Mouse (Mus musculus) common myeloid progenitor, adult 5-6 weeks (primary cell): ENCODE results near the gene Hs3st6. TPM values are rescaled to one million over a fixed set of nuclear protein-coding genes. Genes with fewer than 3 reads are reported as not detected.
A peak's percentile ranks its signal among the peaks of the same experiment; 100 is the strongest.

Source experiments
- ATAC-seq: replicated peaks from 2 replicates; pipeline ENCODE4 v1.8.0; 2016; ENCODE audit warnings: low read depth, mild to moderate bottlenecking, moderate TSS enrichment, inconsistent platforms; ENCODE audit not compliant: poor library complexity, severe bottlenecking
- total RNA-seq: library from RNA; stranded (forward); fragments of 200-1000, 187-1606 nt; gene quantifications from 2 replicates; pipeline ENCODE4 v1.2.3, GENCODE M21; 2017

The Hs3st6 gene
- total RNA-seq, 1 experiment from 2014 or later = not detected

- no peak for ATAC-seq
Measured at GRCm38 (mm10) chr17:24765016-24765905, 12.5 kb downstream of the Hs3st6 start.

DNA sequence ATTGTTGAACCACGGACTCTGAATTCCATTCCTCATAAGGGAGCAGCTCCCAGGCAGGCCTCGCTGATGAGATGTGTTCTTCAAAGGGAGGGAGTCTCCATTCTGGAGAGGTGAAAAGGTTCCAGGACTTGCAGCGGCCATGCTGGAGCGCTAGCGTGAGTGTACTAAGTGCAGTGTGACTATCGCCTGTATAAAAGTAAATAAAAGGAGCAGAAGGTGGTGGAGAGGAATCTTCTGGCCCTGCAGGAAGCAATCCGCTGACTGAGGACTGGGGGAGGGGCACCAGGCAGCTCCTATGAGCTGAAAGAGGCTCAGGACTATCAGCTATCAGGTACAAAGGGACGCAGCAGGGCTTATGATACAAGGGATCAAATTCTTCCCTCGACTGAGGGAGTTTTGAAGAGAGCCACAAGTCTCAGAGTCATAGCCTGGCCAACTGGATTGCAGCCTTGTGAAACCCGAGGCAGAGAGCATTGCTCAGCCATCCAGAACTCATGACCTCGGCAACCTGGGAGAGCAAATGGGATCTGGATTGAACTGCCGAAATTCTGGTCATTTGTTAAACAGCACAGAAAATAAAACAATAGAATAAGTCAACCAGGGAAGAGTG, 13.6 kb downstream of the Hs3st6 start:
- ATAC-seq = no peak

DNA sequence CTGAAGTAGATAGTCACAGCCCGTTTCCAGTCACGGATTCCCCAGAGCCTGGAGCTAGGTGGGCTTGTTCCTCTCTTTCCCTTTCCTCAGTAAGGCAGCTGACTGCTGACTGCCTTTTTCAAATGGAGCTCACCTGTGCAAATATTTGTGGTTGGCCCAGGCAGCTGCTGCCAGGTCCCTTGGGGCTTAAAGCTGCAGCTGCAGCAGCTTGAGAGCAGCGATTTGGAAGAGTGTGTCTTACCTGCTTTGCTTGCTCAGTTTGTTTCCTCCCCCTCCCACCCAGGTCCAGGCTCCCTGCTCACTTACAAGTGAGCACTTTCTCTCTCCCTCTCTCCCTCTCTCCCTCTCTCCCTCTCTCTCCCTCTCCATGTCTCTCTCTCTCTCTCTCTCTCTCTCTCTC, 16.4 kb downstream of the Hs3st6 start:
- ATAC-seq = no peak

GRCm38 (mm10) chr17:24773241-24773640, 20.5 kb downstream of the Hs3st6 start:
- ATAC-seq = no peak

GRCm38 (mm10) chr17:24775173-24775572, 22.4 kb downstream of the Hs3st6 start:
- no peak for ATAC-seq

- ATAC-seq = no peak
Measured at GRCm38 (mm10) chr17:24777073-24777472, 24.3 kb downstream of the Hs3st6 start.

- ATAC-seq = 0 out of 2 replicates have a peak, but pooled peaks have one; percentile 15
Measured at GRCm38 (mm10) chr17:24780821-24781220, 28.0 kb downstream of the Hs3st6 start.

- ATAC-seq = no peak
Measured at GRCm38 (mm10) chr17:24792190-24792589, 39.4 kb downstream of the Hs3st6 start.

DNA sequence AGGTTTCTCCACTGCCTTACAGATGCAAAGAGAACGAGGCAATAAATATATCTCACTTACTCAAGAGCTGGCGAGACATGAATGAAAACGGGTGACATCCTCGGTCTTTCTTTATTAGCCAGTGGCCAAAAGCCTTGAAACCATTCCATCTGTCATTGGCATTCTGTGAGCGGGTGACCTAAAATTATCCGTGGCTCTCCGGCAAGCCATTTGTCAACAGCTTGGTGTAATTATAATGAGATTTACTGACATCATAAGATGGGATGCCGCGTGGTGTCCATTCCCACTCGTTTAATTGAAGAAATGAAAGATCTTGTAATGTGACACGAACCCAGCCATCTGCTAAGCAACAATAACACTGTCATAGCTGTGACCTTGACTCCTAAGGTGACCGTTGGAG, 42.0 kb downstream of the Hs3st6 start:
- ATAC-seq = no peak

DNA sequence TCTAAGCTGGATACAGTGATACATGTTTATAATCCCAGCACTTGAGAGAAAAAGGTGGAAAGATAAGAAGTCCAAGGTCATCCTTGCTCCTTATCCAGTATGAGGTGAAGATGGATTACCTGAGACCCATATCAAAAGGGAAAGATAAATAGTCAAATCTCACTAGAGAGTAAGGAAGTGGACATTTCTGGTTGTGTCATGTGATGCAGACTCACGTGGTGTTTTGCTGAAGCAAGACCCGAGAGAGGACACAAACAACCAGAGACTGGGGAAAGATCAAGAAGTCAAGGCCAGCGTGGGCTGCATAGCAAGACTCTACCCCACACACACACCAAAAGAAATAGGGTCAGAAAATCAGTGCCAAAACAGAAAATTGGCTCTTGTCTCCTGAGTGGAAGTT, 44.2 kb downstream of the Hs3st6 start:
- no peak for ATAC-seq

DNA sequence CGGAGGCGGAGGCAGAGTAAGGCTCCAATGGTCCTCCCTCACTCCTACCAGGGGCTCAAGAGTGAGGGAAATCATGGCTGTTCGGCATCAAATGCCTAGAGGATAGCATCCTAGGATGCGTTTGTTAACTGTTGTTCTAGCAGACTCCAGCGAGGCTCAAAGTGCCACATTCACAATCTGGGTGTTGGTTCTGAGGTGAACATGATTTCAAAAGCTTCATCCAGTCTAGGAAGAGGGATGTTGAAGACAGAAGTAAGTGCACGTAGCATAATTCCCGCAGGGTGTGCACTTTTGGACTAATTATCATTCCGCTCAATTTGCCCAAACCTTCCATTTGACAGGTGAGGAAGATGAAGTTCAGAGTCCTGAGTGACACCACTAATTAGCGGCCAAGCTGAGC, 45.4 kb downstream of the Hs3st6 start:
- ATAC-seq = no peak

GRCm38 (mm10) chr17:24799476-24799875, 46.7 kb downstream of the Hs3st6 start:
- ATAC-seq = no peak

DNA sequence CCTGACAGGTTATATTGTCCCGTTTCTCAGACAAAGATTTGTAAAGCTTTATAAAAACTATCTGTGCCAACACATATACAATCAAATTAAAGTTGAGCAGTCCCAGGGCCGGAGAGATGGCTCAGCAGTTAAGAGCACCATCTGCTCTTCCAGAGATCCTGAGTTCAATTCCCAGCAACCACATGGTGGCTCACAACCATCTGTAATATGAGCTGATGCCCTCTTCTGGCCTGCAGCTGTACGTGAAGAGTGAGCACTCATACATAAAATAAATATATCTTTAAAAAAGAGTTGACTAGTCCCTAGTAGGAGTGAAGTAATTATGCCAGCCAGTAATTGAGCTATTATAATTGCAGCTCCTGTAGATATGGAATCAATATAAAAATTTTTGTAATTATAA, 47.7 kb downstream of the Hs3st6 start:
- ATAC-seq = no peak

GRCm38 (mm10) chr17:24803952-24804951, 51.5 kb downstream of the Hs3st6 start, which contains the start of gene Meiob:
Gene Meiob (plus strand): TSS chr17:24804289.
- peak; percentile 95 for ATAC-seq

Other genes starting within 250 kb of the Hs3st6 start
- 59.3 and 60.5 TPM in 2 replicates for gene Traf7, start 225.1 kb upstream of the Hs3st6 start, total RNA-seq
- gene Rab26, start 218.8 kb upstream of the Hs3st6 start, total RNA-seq = 0.05 TPM in 1 of 2 replicates, not detected in the other
- 8.3 and 37.4 TPM in 2 replicates for gene Pkd1, start 203.2 kb upstream of the Hs3st6 start, total RNA-seq
- 39.0 and 52.2 TPM in 2 replicates for gene Tsc2, start 120.4 kb upstream of the Hs3st6 start, total RNA-seq
- gene Nthl1, start 120.3 kb upstream of the Hs3st6 start, total RNA-seq = 18.0 and 25.1 TPM in 2 replicates
- gene Slc9a3r2, start 102.7 kb upstream of the Hs3st6 start, total RNA-seq = 1.3 and 1.4 TPM in 2 replicates
- 0.27 and 1.4 TPM in 2 replicates for gene Npw, start 94.5 kb upstream of the Hs3st6 start, total RNA-seq
- 20.0 and 25.4 TPM in 2 replicates for gene Zfp598, start 83.3 kb upstream of the Hs3st6 start, total RNA-seq
- not detected in 2 replicates for gene Syngr3, start 63.0 kb upstream of the Hs3st6 start, total RNA-seq
- 30.9 and 44.6 TPM in 2 replicates for gene Gfer, start 56.8 kb upstream of the Hs3st6 start, total RNA-seq
- gene Noxo1, start 56.8 kb upstream of the Hs3st6 start, total RNA-seq = 0.69 and 18.3 TPM in 2 replicates
- 43.3 and 46.1 TPM in 2 replicates for gene Tbl3, start 45.3 kb upstream of the Hs3st6 start, total RNA-seq
- gene Rnf151, start 34.9 kb upstream of the Hs3st6 start, total RNA-seq = not detected in 2 replicates
- 1,725 and 1,907 TPM in 2 replicates for gene Rps2, start 34.9 kb upstream of the Hs3st6 start, total RNA-seq
- 192 and 287 TPM in 2 replicates for gene Ndufb10, start 28.5 kb upstream of the Hs3st6 start, total RNA-seq
- gene Rpl3l, start 25.2 kb upstream of the Hs3st6 start, total RNA-seq = 0.50 TPM in 1 of 2 replicates, not detected in the other
- gene Msrb1, start 16.3 kb upstream of the Hs3st6 start, total RNA-seq = 41.2 and 41.7 TPM in 2 replicates
- gene Meiob, start 51.3 kb downstream of the Hs3st6 start, total RNA-seq = 0.55 TPM in 1 of 2 replicates, not detected in the other
- gene Hagh, start 87.2 kb downstream of the Hs3st6 start, total RNA-seq = 21.5 and 26.7 TPM in 2 replicates
- gene Fahd1, start 97.4 kb downstream of the Hs3st6 start, total RNA-seq = 24.6 and 25.9 TPM in 2 replicates
- gene Igfals, start 113.0 kb downstream of the Hs3st6 start, total RNA-seq = not detected in 2 replicates
- gene Nubp2, start 133.4 kb downstream of the Hs3st6 start, total RNA-seq = 35.6 and 45.6 TPM in 2 replicates
- 14.8 and 21.5 TPM in 2 replicates for gene Spsb3, start 133.7 kb downstream of the Hs3st6 start, total RNA-seq
- 9.2 and 22.7 TPM in 2 replicates for gene Eme2, start 142.1 kb downstream of the Hs3st6 start, total RNA-seq
- 21.6 and 22.0 TPM in 2 replicates for gene Mrps34, start 142.1 kb downstream of the Hs3st6 start, total RNA-seq
- gene Nme3, start 143.5 kb downstream of the Hs3st6 start, total RNA-seq = 35.0 and 36.0 TPM in 2 replicates
- 21.0 and 33.2 TPM in 2 replicates for gene Mapk8ip3, start 184.0 kb downstream of the Hs3st6 start, total RNA-seq
- gene Jpt2, start 207.7 kb downstream of the Hs3st6 start, total RNA-seq = 89.7 and 100 TPM in 2 replicates